Mouse (Mus musculus): ENCODE data around the gene Dnaja3. TPM values are rescaled to one million over a fixed set of nuclear protein-coding genes. Genes with fewer than 3 reads are reported as not detected.

The Dnaja3 gene
- polyA plus RNA-seq, 1 experiment from 2014 or later, result 87.8 TPM

GRCm38 (mm10) chr16:4613736-4614135 lies 26.1 kb upstream of the Dnaja3 start:
- Histone ChIP-seq H3K36me3 (ENCODE audit: insufficient read depth, low read length) (peaks cover 48% of the 10 kb centered on the region), H3K27ac (peak overlapping the region; percentile 44; the same call in 1 of the 2 replicates), H3K4me3 (replicated peaks; ENCODE audit: low read depth, low read length) (no peak overlapping the region), H3K4me1 (replicated peaks; ENCODE audit: insufficient read depth, low read length) (0 out of 2 replicates have a peak, but pooled peaks cover under 1% of the 10 kb centered on the region), H3K27me3 (ENCODE audit: insufficient read depth, low read length) (no peaks in the 10 kb centered on the region), H3K9ac (ENCODE audit: low read depth, low read length) (no peak overlapping the region), H3K9me3 (replicated peaks; ENCODE audit: low read length) (no peaks in the 10 kb centered on the region), H3K4me2 (ENCODE audit: low read length) (no peak overlapping the region)
- 86% methylated on average over 9 of the region's 9 CpGs for whole genome bisulfite sequencing
- no peak for ATAC-seq (replicated peaks; ENCODE audit: low FRiP score, low read depth)
- no peak for TF ChIP-seq CTCF (IDR thresholded peaks at IDR 0.05; ENCODE audit: low read depth)
- no peak for DNase-seq (ENCODE audit: low spot score)

GRCm38 (mm10) chr16:4614639-4615038 lies 25.1 kb upstream of the Dnaja3 start:
- peak; percentile 85 for ATAC-seq (replicated peaks; ENCODE audit: low FRiP score, low read depth)
- no peak overlapping the region for H3K4me3 ChIP-seq (replicated peaks; ENCODE audit: low read depth, low read length)
- H3K36me3 ChIP-seq (ENCODE audit: insufficient read depth, low read length), result peaks cover 45% of the 10 kb centered on the region
- WGBS, result 86% methylated on average over 3 of the region's 3 CpGs
- TF ChIP-seq CTCF (IDR thresholded peaks at IDR 0.05; ENCODE audit: low read depth), result no peak; the same call in 1 of the 2 replicates
- no peak overlapping the region for H3K4me2 ChIP-seq (ENCODE audit: low read length)
- no peaks in the 10 kb centered on the region for H3K4me1 ChIP-seq (replicated peaks; ENCODE audit: insufficient read depth, low read length)
- peak overlapping the region; percentile 44 for H3K27ac ChIP-seq
- no peak for DNase-seq (ENCODE audit: low spot score)
- H3K27me3 ChIP-seq (ENCODE audit: insufficient read depth, low read length), result no peaks in the 10 kb centered on the region
- no peaks in the 10 kb centered on the region for H3K9me3 ChIP-seq (replicated peaks; ENCODE audit: low read length)
- H3K9ac ChIP-seq (ENCODE audit: low read depth, low read length), result no peak overlapping the region

- Histone ChIP-seq H3K27me3 (ENCODE audit: insufficient read depth, low read length) (no peaks in the 10 kb centered on the region), H3K9ac (ENCODE audit: low read depth, low read length) (0 out of 2 replicates have a peak overlapping the region, but pooled peaks have one; percentile 13), H3K4me2 (ENCODE audit: low read length) (no peak overlapping the region), H3K4me1 (replicated peaks; ENCODE audit: insufficient read depth, low read length) (no peaks in the 10 kb centered on the region), H3K9me3 (replicated peaks; ENCODE audit: low read length) (no peaks in the 10 kb centered on the region), H3K4me3 (replicated peaks; ENCODE audit: low read depth, low read length) (no peak overlapping the region), H3K36me3 (ENCODE audit: insufficient read depth, low read length) (peaks cover 41% of the 10 kb centered on the region), H3K27ac (peak overlapping the region; percentile 44)
- ATAC-seq (replicated peaks; ENCODE audit: low FRiP score, low read depth) (no peak), DNase-seq (ENCODE audit: low spot score) (no peak)
- 83% methylated on average over 1 of the region's 1 CpGs for WGBS
- TF ChIP-seq CTCF (IDR thresholded peaks at IDR 0.05; ENCODE audit: low read depth), result no peak
Measured at GRCm38 (mm10) chr16:4615297-4615696, 24.5 kb upstream of the Dnaja3 start.

GRCm38 (mm10) chr16:4616829-4617228 lies 23.0 kb upstream of the Dnaja3 start:
- DNase-seq (ENCODE audit: low spot score), result no peak
- Histone ChIP-seq H3K4me1 (replicated peaks; ENCODE audit: insufficient read depth, low read length) (0 out of 2 replicates have a peak, but pooled peaks cover 4% of the 10 kb centered on the region), H3K4me3 (replicated peaks; ENCODE audit: low read depth, low read length) (no peak overlapping the region), H3K4me2 (ENCODE audit: low read length) (no peak overlapping the region), H3K36me3 (ENCODE audit: insufficient read depth, low read length) (peaks cover 34% of the 10 kb centered on the region), H3K27me3 (ENCODE audit: insufficient read depth, low read length) (no peaks in the 10 kb centered on the region), H3K9ac (ENCODE audit: low read depth, low read length) (no peak overlapping the region), H3K9me3 (replicated peaks; ENCODE audit: low read length) (no peaks in the 10 kb centered on the region), H3K27ac (no peak overlapping the region)
- WGBS, result 72% methylated on average over 4 of the region's 4 CpGs
- no peak for TF ChIP-seq CTCF (IDR thresholded peaks at IDR 0.05; ENCODE audit: low read depth)
- ATAC-seq (replicated peaks; ENCODE audit: low FRiP score, low read depth), result no peak

GRCm38 (mm10) chr16:4624074-4624473 lies 15.7 kb upstream of the Dnaja3 start:
- Histone ChIP-seq H3K36me3 (ENCODE audit: insufficient read depth, low read length) (peaks cover 15% of the 10 kb centered on the region; the same call in 1 of the 2 replicates), H3K9me3 (replicated peaks; ENCODE audit: low read length) (no peaks in the 10 kb centered on the region), H3K27ac (peak overlapping the region; percentile 87), H3K9ac (ENCODE audit: low read depth, low read length) (peak overlapping the region; percentile 83), H3K27me3 (ENCODE audit: insufficient read depth, low read length) (no peaks in the 10 kb centered on the region), H3K4me1 (replicated peaks; ENCODE audit: insufficient read depth, low read length) (peaks cover 17% of the 10 kb centered on the region), H3K4me2 (ENCODE audit: low read length) (peak overlapping the region; percentile 90), H3K4me3 (replicated peaks; ENCODE audit: low read depth, low read length) (peak overlapping the region; percentile 84)
- DNase-seq (ENCODE audit: low spot score) (no peak), ATAC-seq (replicated peaks; ENCODE audit: low FRiP score, low read depth) (no peak)
- WGBS, result 15% methylated on average over 9 of the region's 9 CpGs
- no peak for TF ChIP-seq CTCF (IDR thresholded peaks at IDR 0.05; ENCODE audit: low read depth)

- peak within 1 kb of the TSS; percentile 90 for H3K4me2 ChIP-seq (ENCODE audit: low read length)
- peaks cover 15% of the 10 kb centered on the region; the same call in 1 of the 2 replicates for H3K36me3 ChIP-seq (ENCODE audit: insufficient read depth, low read length)
- peak within 1 kb of the TSS; percentile 83 for H3K9ac ChIP-seq (ENCODE audit: low read depth, low read length)
- H3K4me3 ChIP-seq (replicated peaks; ENCODE audit: low read depth, low read length), result peak within 1 kb of the TSS; percentile 84
- H3K9me3 ChIP-seq (replicated peaks; ENCODE audit: low read length), result no peaks in the 10 kb centered on the region
- peak; percentile 80 for ATAC-seq (replicated peaks; ENCODE audit: low FRiP score, low read depth)
- under 1% methylated on average over 56 of the region's 56 CpGs for WGBS
- H3K4me1 ChIP-seq (replicated peaks; ENCODE audit: insufficient read depth, low read length), result peaks cover 17% of the 10 kb centered on the region
- no peaks in the 10 kb centered on the region for H3K27me3 ChIP-seq (ENCODE audit: insufficient read depth, low read length)
- TF ChIP-seq CTCF (IDR thresholded peaks at IDR 0.05; ENCODE audit: low read depth), result no peak
- peak within 1 kb of the TSS; percentile 87 for H3K27ac ChIP-seq
- peak; percentile 93 for DNase-seq (ENCODE audit: low spot score)
Measured at GRCm38 (mm10) chr16:4624481-4625110, 15.2 kb upstream of the Dnaja3 start, which contains the start of gene Pam16. Gene Pam16, minus strand, starts transcription at chr16:4624988.
